8 mouse cellular contexts compared by ENCODE assay signal in the genomic region with DNA sequence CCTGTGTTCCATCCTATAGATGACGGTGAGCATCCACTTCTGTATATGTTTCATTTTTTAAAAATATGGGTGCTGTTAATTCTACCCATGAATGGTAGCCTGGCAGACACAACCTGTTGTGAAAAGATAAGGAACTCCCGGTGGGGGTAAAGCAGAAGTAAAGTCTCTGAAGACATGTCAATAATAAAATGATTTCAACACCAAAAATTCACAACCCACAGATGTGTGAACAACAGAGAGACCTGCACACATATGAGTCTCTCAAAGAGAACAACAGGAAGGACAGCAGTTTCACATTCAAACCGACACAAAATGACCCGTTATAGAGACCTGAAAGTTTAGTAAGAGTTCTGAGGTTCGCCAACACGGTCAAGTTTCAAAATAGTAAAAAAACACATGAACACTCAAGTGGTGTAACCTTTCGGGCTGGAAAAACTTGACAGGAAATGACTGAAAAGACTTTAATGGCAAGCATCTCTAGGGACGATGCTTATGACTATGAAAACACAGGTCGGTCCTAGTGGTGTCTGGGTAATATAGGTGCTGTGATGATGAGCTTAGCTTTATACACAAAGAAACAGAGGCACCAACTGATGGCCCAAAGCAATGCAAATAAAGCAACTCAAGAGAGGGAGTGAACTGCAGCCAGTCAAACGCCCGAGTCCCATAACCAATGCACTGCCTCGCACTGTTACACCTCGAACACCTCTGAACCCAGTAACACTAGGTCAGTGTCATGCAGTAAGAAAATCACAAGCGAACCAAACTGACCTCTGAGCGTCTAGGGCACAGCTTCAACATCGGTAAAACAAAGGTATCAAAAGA. TPM values are rescaled to one million over a fixed set of nuclear protein-coding genes. Genes with fewer than 3 reads are reported as not detected.
DNase-seq lines count a peak whose midpoint lies in the region; ATAC-seq and TF ChIP-seq lines count a peak whose summit lies in the region.

No protein-coding gene starts in this region.

- peaks cover 3% of the 10 kb centered on the region for H3K4me1 ChIP-seq in cerebellum, adult 2 months (ENCODE audit: control insufficient read depth, insufficient read depth, low read length)
- peaks cover 16% of the 10 kb centered on the region; the same call in 1 of the 2 replicates for H3K4me1 ChIP-seq in heart, postnatal 0 days (ENCODE audit: control insufficient read depth, insufficient read depth)

- no peak for TF ChIP-seq EP300 in heart, postnatal 0 days (IDR thresholded peaks at IDR 0.05; ENCODE audit: low read depth)

- H3K4me2 ChIP-seq in heart, postnatal 0 days (ENCODE audit: low read depth, low read length) = peak overlapping the region; percentile 95

- no peak for DNase-seq in cerebellum, adult 2 months
- no peak for DNase-seq in cerebellum, adult 9-10 months
- peak; percentile 92 for DNase-seq in MEL-GATA-1-ER (ENCODE audit: extremely low read depth, low read depth)
- DNase-seq in heart, postnatal 0 days (ENCODE audit: low spot score) = no peak
- DNase-seq in gastrocnemius, adult 8-10 months (ENCODE audit: low spot score in 2 of 2) = no peak
- DNase-seq in layer of hippocampus, postnatal 36 days = no peak
- no peak for DNase-seq in frontal cortex, postnatal 25 days (ENCODE audit: low spot score in 2 of 2)

- no peak for TF ChIP-seq CTCF in cerebellum, adult 2 months (IDR thresholded peaks at IDR 0.05; ENCODE audit: borderline replicate concordance, insufficient read depth, low read depth, low read length)
- no peak for TF ChIP-seq CTCF in heart, postnatal 0 days (IDR thresholded peaks at IDR 0.05; ENCODE audit: low read depth)

- no peaks in the 10 kb centered on the region for H3K27me3 ChIP-seq in cerebellum, adult 2 months (ENCODE audit: control insufficient read depth, insufficient read depth, low read length)
- no peaks in the 10 kb centered on the region for H3K27me3 ChIP-seq in heart, postnatal 0 days (ENCODE audit: control insufficient read depth, insufficient read depth, low read length)

- no peak overlapping the region for H3K9ac ChIP-seq in heart, postnatal 0 days (replicated peaks; ENCODE audit: low read depth, low read length)

- peaks cover 25% of the 10 kb centered on the region for H3K36me3 ChIP-seq in heart, postnatal 0 days (replicated peaks; ENCODE audit: control insufficient read depth, insufficient read depth, low read length)

- H3K9me3 ChIP-seq in heart, postnatal 0 days (replicated peaks; ENCODE audit: control insufficient read depth, low read length) = no peaks in the 10 kb centered on the region

- no peak for TF ChIP-seq POLR2A in cerebellum, adult 2 months (IDR thresholded peaks at IDR 0.05; ENCODE audit: borderline replicate concordance, insufficient read depth, low read length)

- no peak overlapping the region for H3K27ac ChIP-seq in cerebellum, adult 2 months (ENCODE audit: insufficient read depth, low read length)
- H3K27ac ChIP-seq in heart, postnatal 0 days (ENCODE audit: low read depth) = no peak overlapping the region

- 84% methylated on average over 16 of the region's 16 CpGs for WGBS in cerebellum, adult 2 months
- WGBS in heart, postnatal 0 days = 82% methylated on average over 16 of the region's 16 CpGs

- peak overlapping the region; percentile 19 for H3K4me3 ChIP-seq in cerebellum, adult 2 months (replicated peaks; ENCODE audit: insufficient read depth, low read depth, low read length)
- peak overlapping the region; percentile 89 for H3K4me3 ChIP-seq in heart, postnatal 0 days (ENCODE audit: low read depth, low read length)

- no peak for ATAC-seq in heart, postnatal 0 days (ENCODE audit: insufficient read depth, low read depth)
- ATAC-seq in megakaryocyte, adult 5-6 weeks (ENCODE audit: poor library complexity, severe bottlenecking) = peak; percentile 66

RNA-seq across cellular contexts. Expression of a gene that starts 1.7 kb away (rescaled TPM):
- 84.3 and 88.6 TPM in 2 replicates for polyA plus RNA-seq in cerebellum, adult 2 months (2012; rRNA removed)
- 17.8 and 39.1 TPM in 2 replicates for total RNA-seq in heart, postnatal 0 days (2014; rRNA removed; ENCODE audit: low replicate concordance)
- polyA plus RNA-seq in heart, postnatal 0 days (2015; fragmentation: Nextera tagmentation; extraction: Ambion mirVana) = 85.1 and 90.9 TPM in 2 replicates
- 98.7 and 109 TPM in 2 replicates for total RNA-seq in megakaryocyte, adult 5-6 weeks (2015)
- 88.8 and 107 TPM in 2 replicates for total RNA-seq in megakaryocyte, adult 5-6 weeks (2017)
- total RNA-seq in gastrocnemius, adult 8-10 months (2022) = 10 to 100 TPM; 26.7 to 29.8 (median 28.0) TPM
- 10 to 100 TPM; 34.9 to 37.3 TPM for total RNA-seq in layer of hippocampus, postnatal 36 days (2021)

RNA-seq across cellular contexts. Expression of a gene that starts 1.7 kb away (rescaled TPM):
- 57.2 and 60.3 TPM in 2 replicates for polyA plus RNA-seq in cerebellum, adult 2 months (2012; rRNA removed)
- 33.2 and 38.8 TPM in 2 replicates for total RNA-seq in heart, postnatal 0 days (2014; rRNA removed; ENCODE audit: low replicate concordance)
- polyA plus RNA-seq in heart, postnatal 0 days (2015; fragmentation: Nextera tagmentation; extraction: Ambion mirVana) = 11.0 and 12.1 TPM in 2 replicates
- total RNA-seq in megakaryocyte, adult 5-6 weeks (2015) = 22.0 and 24.6 TPM in 2 replicates
- 34.3 and 34.4 TPM in 2 replicates for total RNA-seq in megakaryocyte, adult 5-6 weeks (2017)
- total RNA-seq in gastrocnemius, adult 8-10 months (2022) = 10 to 100 TPM; 27.0 to 28.3 (median 27.9) TPM
- total RNA-seq in layer of hippocampus, postnatal 36 days (2021) = 100 to 1,000 TPM; 104 to 110 TPM

RNA-seq across cellular contexts. Expression of a gene that starts 27.1 kb away (rescaled TPM):
- polyA plus RNA-seq in cerebellum, adult 2 months (2012; rRNA removed) = 62.4 and 64.0 TPM in 2 replicates
- 10.2 and 14.7 TPM in 2 replicates for total RNA-seq in heart, postnatal 0 days (2014; rRNA removed; ENCODE audit: low replicate concordance)
- polyA plus RNA-seq in heart, postnatal 0 days (2015; fragmentation: Nextera tagmentation; extraction: Ambion mirVana) = 10.2 and 10.5 TPM in 2 replicates
- total RNA-seq in megakaryocyte, adult 5-6 weeks (2015) = 40.5 and 44.3 TPM in 2 replicates
- 31.0 and 35.2 TPM in 2 replicates for total RNA-seq in megakaryocyte, adult 5-6 weeks (2017)
- 10 to 100 TPM; 11.2 to 17.5 (median 15.3) TPM for total RNA-seq in gastrocnemius, adult 8-10 months (2022)
- total RNA-seq in layer of hippocampus, postnatal 36 days (2021) = 100 to 1,000 TPM; 122 to 143 TPM
